Mouse (Mus musculus): ENCODE measurements around the gene Zbtb16. TPM values are rescaled to one million over a fixed set of nuclear protein-coding genes. Genes with fewer than 3 reads are reported as not detected.

Zbtb16 gene
- total RNA-seq, 2 experiments from 2014 or later, result 28.0 to 83.4 TPM

DNA sequence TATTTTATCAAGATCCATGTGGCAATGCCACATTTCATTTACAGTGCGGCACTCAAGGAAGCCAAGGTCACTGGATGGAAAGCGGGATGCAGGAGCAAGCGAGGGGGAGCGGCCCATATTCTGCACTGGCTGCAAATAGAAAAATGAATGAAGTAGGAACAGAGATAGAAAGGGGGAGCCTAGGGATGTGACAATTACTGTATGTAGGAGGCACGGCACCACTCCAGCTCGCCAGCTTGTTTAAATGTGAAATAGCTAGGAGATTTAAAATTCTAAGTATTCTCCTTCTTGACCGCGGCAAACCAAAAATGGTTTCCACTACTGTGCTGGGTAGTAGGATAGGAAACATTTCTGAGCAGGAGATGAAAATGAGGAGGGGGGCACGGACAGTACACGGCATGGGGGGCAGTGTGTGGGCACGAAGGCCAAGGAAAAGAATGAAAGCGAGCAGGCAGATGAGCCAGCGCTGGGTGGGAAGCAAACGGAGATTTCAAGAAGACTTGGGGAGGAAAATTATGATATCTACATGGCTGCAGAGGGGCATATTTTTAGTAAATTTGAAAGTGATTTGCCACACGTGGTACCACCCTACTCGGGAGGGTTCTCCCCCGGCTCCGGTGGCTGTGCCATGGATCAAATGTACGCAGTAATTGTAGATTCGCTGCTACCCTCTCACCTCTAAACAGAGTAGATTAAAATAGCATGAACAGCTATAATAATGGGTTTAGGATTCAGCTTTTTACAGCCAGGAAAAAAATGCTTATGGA lies 68.2 kb downstream of the Zbtb16 start:
- no peak for DNase-seq

DNA sequence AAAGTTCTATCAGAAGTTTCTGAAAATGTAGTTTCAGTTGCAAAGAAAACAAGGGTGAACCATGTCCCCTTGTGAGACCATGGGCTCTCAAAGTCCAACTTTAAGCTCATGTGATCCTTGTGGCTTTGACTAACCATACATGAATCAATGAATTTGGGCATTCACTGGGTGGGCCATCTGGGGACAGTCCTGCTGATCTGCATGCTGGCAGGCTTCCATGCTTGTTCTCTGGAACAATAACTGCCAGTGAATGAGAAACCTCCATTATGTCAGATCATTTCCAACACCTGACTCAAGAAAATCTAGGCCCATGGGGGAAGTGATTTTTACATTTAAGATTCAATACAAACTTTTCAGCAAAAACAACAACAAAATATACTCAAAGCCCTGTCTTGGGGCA lies 70.1 kb downstream of the Zbtb16 start:
- no peak for DNase-seq

DNA sequence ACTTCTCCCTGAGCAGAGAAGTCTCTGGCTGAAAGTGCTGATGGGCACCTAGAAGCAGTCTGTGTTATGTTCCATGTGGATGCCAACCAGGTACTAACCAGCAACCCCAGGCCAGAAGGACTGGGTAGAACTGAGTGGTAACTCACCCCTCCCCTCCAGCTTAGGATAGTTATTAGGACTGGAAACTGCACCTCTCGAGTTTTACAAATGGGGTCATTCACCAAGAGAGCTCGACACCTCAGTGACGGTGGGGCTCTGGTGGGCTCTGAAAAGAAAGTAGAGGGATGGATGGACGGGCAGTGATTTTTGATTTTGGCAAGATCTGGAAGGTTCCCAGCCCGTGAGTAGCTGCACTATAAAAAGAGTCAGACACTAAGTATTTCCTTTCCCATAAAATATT lies 71.7 kb downstream of the Zbtb16 start:
- no peak for DNase-seq

DNA sequence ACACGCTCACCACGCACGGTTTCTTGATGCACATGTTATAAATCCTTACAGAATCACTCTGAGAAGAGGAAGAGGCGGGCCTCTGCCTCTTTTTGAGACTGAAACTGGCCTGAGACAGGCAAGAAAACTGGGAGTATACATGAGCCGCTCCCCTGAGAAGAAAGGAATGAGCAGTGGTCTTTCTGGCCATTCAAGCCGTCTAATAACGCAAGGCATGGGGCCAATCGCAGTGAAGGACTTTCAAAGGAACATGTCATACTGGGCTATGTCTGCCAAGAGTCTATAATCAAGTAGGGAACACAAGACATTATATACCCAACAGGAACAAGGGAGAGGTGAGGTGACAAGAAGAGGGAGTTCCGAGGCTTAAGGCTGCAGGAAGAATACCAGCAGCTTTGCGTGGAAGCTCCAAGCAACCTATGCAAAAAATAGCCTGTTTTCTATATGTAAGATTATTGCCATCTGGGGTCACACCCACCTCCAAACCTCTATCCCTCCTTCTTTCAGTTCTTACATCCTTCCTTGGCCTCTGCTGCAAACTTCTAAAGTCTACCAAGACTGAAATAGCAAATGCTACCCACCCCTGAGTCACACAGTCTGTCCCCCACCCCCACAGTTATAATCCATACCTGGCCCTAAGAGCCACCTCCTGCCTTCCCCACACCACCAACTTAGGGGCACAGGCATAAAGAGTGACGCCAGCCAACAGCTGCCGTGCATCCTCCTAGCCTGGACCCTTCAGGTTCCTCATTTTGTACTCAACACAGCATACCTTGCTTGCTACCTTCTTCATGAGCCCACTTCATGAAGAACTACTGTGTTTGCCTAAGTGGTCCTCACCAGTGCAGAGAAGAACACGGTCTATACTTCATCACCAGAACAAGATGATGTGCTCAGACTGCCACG lies 74.0 kb downstream of the Zbtb16 start:
- no peak for DNase-seq

DNA sequence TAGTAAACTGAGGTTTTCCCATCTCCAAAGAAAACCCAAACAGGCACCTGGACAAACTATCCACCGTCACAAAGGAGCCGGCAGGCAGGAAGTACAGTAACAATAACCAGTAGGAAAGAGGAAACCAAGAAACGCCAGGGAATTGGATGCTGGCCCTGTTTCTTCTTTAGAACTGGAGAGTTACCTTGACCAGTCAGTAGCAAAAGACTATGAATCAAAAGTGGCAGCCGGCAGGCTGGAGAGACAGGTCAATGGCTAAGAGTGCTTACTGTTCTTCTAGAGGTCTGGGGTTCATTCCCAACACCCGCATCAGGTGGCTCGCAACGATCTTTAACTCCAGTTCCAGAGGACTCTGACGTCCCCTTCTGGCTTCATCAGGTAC lies 74.9 kb downstream of the Zbtb16 start:
- peak; percentile 54 for DNase-seq

DNA sequence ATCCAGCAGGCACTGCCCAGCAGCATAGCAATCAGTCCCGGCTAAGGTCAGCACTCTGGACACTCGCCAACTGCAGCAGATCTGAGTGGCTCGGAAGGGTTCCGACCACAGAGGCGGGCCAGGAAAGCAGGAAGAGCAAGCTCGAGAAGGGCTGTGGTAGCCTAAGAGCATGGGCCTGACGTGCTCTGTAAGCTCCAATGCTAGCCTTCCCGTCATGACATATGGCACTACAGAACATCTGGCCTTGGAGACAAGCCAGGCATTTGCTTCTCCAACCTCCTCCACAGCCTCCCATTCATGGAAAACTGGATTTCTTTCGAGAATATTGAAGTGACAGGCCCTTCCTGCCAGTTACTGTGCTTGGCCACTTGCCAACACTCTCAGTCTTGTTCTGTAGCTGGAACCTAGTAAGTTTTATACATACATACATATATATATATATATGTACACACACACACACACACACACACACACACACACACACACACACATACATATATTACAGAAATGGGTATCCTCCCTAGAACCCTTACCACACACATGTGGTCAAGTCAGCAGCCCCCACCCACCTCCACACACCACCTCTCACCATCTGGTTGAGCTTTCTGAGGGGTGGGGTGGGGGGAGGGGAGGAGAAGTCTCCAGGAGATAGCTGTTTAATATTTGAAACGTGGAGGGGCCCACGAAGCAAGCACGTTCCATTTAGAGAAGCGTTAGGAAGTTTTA lies 75.4 kb downstream of the Zbtb16 start:
- DNase-seq, result peak; percentile 76

DNA sequence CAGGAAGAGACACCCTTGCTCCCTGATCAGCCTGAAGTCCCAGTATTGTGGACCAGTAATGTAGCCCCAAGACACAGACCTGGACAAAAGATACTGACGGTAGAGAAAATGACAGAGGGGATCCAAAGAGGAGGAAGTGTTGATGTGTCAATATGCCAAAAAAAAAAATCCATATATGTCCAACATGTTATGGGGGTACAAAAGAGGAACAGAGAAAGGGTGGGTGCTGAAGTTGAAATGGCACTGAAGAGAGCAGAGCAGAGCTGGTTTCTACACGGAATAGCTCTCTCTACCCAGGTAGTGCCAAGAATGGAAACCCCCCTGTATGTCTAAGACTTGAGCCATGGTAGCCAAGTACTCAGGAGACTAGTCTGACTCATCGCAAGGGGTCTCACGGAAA lies 76.9 kb downstream of the Zbtb16 start:
- DNase-seq, result no peak

DNA sequence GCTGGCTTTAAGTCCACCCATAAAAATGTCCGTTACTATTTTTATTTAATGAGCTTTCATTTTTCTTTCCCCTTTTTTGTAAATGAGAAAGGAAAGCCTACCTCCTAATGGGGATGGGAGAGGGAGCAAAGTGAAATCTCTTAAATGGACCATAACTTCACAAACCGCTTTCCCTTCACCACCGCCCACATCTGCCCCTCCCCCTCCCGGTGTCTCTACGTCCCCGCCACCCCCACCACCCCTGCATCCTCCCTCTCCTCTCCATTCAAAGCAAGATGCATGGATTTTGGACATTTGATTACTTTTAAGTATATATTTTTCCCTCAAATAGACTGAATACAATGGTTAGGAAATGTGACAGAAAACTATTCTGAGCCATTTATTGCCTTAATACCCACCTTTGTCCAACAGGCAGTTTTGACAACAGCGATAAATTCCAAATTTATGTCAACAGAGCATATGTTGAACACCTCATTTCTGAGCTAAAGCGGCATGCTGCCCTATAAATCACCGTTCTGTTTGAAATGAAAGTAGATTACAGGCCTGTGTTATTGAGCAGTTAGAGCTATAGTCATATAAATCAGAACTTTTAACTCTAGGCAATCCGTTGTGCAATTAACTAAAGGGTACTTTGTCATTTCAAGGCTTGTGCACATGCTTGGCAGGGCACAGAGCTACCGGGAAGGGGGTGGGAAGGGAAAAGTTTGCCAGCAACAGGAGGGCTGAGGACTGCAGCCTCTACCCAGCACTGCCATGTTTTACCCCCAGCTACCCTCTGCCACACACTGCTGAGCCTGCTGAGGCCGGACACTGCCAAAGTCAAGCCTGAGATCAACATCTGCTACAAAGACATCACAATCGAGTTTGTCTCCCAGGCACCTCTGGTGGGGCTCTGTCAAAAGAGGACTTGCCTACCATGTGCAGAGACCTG lies 78.1 kb downstream of the Zbtb16 start:
- DNase-seq, result no peak

DNA sequence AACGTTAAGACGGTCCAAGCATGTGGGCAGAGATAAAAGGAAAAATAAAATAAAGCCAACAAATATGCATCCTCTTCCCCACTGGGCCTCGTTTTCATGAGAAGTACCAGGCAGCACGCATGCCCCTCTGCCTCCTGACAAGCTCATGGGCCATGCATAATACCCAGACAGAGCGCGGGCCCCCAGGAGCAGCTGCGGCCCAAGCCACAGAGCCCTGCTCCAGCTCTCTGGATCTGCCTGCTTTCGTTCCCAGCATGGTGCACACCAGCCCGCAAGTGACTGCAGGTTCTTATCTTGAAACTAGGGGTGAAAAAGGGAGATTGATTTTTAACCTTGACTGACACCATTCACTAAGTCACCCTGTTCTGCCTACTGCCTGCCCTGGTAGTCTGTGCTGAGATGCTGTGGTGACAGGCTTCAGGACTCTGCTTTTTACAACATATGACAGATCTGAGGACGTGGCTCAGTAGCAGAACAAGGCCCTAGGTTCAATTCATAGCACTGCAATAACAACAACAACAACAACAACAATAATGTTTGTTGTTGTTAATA lies 79.7 kb downstream of the Zbtb16 start:
- no peak for DNase-seq

DNA sequence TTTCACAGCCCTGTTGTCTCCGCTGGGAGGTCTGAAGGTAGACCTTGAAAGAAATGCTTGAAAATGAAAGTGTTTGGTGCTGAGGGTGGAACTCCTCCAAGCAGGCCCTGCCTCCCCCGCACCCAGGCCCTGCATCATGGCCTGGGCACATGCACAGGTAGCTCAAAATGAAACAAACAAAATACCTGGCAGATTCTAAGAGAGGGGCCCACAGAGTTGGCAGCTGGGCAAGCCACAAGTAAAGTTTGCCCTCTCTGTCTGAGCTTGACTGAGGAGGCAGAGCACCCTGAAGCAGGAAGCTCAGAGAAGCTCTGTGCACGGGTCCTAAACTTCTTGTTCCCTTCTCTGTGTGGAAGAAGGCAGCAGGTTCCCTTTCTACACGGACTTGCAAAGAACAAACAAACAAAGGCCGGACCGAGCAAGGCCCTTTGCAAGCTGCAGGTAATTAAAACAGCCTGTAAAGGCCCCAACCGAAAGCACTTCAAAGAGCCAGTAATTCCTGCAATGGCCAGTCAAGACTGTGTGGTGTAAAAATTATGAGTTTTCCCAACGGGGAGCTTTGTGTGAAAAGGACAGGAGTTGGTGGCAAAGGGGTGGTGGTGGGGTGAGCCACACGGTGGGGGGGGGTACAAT lies 80.5 kb downstream of the Zbtb16 start:
- no peak for DNase-seq

DNA sequence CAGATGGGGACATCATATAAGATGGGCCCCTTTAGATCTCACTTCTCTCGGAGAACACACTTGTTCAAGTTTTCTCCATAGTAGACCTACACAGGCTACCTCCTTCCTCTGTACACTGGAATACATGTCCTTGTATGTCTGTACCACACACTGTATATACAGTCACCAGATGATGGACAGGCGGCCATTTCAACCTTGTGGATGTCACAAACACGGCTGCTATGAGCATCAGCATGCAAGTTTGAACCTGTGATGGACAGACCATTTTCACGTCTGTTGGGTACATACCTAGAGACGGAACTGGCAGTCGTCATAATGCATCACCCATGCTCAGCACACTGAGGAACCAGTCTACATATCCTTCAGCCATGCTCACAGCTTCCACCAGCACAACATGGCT lies 81.6 kb downstream of the Zbtb16 start:
- DNase-seq, result no peak

DNA sequence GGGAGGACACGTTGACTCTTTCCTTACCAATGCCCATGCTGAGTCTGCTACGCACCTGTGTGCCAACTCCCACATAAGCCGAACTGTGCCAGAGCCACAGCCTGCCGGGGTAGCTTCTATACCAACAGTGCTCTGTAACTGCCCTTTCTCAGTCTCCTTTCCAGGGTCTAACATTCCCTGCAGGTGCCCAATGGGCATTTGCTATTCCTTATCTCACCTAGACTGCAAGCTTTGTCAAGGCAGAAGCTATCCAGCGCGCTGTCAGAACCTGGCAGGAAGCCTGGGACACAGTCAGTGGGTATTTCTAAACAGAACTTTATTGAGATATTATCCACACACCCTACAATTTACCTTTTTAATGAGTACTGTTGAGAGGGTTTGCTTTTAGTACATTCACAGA lies 82.1 kb downstream of the Zbtb16 start:
- DNase-seq, result no peak

DNA sequence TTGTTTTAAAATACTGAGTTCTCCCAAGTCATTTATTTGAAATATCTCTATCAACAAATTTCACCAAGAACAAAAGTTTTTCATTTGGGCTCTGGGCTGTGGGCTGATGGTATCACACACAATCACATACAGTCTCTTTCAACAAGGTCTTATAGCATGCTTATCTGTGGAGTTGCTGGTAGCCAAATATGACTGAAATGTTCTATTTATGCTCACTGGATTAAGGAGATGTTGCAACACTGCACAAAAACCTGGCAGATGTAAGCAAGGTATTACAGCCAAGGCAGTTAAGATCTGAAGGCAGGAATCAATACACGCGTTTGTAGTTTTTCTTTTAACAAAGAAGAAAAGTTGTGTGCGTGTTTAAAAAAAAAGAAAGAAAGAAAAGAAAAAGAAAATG lies 84.1 kb downstream of the Zbtb16 start:
- DNase-seq, result no peak

DNA sequence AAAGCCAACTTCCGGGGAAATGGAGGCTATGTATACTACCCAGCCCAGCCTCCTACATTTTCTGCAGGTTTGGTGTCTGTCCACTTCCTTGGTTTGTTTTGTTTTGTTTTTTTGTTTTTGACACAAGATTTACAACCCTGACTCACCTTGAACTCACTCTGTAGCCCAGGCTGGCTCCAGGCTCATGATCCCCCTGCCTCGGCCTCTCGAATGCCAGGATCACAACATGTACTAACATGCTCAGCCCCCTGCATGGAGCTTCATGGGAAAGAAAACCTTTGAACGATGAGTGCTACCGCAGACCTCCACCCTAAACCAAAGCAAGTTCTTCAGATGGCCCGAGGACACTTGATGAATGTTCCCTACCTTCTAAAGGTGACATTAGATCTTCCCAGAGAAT lies 86.4 kb downstream of the Zbtb16 start:
- DNase-seq, result no peak

DNA sequence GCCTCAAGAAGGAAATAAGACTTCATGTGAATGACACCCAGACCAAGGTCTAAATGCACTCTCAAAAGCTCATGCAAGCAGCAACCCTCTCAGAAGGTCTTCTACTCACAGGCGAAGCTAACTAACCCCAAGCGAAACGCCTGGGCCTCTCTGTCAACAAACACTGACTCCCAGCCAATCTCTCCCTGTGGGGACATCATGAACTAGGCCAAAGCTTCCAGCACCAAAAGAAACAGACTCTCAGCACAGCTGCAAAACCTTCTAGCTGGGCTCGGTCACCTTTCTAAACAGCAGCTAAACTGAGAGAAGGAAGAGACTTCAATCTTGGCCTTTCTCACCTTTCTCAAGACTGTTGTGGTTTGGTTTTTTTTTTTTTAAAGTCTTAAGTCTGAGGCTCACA lies 86.9 kb downstream of the Zbtb16 start:
- DNase-seq, result peak; percentile 60

DNA sequence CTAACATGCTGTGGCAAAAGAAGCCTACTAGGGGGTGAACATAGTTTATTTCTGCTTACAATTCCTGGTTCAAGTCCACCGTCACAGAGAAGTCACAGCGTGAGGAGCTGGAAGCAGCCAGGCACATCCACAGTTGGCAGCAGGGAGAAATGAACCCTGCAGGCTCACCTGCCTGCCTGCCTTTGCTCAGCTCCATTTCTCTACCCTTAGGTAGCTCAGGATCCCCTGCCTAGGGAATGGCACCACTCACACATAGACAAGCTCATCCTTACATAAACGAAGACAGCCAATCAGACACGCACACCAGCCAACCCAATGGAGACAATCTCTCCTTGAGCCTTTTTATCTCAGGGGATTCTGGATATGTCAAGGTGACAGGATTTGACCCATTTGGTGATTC lies 87.3 kb downstream of the Zbtb16 start:
- DNase-seq, result no peak

DNA sequence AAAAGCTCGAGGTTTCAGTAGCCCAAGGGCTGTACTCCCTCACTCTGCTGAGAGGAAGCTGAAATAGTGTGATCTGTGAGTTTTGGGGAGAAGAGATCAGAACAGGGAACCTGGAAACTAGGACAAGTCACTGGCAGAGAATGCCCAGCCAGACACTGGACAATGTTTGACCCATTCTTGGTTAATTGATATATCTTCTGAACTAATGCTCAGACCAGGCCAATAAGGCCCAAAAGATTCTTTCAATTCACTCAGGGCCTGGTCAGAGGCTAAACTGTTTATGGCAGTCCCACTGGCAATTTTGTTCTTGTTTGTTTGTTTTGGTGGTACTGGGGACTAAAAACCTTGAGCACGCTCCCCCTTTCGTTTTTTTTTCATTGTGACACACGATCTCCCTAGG lies 87.8 kb downstream of the Zbtb16 start:
- no peak for DNase-seq

DNA sequence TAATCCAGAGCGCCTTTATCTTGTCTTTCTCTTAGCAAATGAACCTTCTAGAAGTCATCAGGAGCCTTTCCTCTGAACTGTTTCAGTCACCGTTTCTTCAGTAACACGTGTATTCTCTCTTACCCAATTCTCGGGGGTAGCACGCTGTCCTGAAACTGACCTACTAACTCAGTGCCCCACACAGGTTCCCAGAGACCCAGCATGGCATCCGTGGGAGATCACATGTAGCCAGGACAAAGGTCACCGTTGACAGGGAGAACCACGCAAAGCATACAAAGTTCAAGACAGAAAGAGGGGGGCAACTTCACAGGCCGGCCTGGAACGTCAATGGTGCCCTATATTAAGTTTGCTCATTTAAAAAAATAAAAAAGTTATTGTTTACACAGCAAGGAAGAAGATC lies 89.5 kb downstream of the Zbtb16 start:
- peak; percentile 53 for DNase-seq

DNA sequence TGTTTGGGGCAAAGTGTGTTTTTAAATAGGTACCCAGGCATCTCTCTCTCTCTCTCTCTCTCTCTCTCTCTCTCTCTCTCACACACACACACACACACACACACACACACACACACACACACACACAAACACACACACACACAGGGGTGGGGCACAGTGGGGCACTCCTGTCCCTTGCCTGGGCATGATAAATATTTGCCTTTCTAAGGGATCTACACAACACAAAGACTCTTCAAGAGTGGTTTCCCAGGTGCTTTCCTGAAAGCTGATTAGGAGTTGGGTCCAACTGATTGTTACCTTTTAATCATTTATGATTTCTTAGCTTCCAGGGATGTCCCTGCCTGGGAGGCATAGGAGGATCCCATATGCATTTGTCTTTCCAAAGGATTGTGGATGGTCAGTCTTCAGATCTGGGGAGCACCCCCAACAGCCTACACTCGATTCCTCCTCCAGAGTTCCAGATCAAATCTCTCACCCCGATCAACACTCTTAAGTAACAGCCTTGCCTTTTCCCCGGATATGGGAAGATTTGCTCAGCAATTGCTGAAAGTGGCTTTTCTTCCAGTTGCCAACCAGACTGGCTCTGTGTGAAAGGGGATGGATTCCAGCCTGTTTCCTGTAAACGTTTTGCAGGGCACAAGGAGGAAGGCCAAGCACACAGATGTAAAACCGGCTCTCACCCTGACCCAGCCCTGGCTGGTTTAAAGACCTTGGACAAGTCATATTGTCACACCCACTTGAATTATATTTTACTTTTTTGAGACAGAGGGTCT lies 90.5 kb downstream of the Zbtb16 start:
- peak; percentile 56 for DNase-seq

DNA sequence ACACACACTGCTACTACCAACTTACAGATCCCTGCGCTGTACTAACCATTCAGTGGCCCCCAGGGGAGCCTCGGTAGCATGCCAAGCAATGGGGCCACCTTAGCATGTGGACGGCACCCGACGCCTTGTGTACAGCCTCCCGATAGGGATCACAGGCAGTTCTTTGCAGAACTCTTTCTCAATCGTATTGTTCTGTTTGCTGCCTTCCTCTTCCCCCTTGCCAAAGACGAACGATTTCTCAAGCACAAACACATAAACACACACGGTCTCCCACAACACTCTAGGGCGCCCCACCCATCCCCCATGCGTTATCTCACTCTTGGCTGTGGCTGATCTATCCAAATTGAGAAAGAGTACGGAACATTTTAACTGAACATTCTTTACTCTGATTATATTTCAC lies 91.1 kb downstream of the Zbtb16 start:
- peak; percentile 82 for DNase-seq
